Mouse (Mus musculus) heart, postnatal 25 days (tissue): Measurements from ENCODE around the gene Zfp865. TPM values are rescaled to one million over a fixed set of nuclear protein-coding genes. Genes with fewer than 3 reads are reported as not detected.
A peak's percentile ranks its signal among the peaks of the same experiment; 100 is the strongest.
"Not testable (repeated sequence)": the region's sequence is repeated elsewhere in the genome, so short reads cannot be mapped to it uniquely, and the experiment has no call there.

Experiments
- DNase-seq: peaks from one replicate; pipeline ENCODE4 v3.0.0; 2022; ENCODE audit warnings: low spot score
- intact Hi-C: fragments of 180-260 bp; cut with DNase I; formaldehyde crosslinking; loops from one replicate; pipeline ENCODE4 v1.15.1; 2025
- total RNA-seq, 2 experiments: library from RNA; stranded (reverse); gene quantifications; 2 replicates each; pipeline ENCODE4 v1.2.3; 2021

Zfp865 gene
- 10 to 100 TPM; 12.8 to 15.4 TPM for total RNA-seq

DNA sequence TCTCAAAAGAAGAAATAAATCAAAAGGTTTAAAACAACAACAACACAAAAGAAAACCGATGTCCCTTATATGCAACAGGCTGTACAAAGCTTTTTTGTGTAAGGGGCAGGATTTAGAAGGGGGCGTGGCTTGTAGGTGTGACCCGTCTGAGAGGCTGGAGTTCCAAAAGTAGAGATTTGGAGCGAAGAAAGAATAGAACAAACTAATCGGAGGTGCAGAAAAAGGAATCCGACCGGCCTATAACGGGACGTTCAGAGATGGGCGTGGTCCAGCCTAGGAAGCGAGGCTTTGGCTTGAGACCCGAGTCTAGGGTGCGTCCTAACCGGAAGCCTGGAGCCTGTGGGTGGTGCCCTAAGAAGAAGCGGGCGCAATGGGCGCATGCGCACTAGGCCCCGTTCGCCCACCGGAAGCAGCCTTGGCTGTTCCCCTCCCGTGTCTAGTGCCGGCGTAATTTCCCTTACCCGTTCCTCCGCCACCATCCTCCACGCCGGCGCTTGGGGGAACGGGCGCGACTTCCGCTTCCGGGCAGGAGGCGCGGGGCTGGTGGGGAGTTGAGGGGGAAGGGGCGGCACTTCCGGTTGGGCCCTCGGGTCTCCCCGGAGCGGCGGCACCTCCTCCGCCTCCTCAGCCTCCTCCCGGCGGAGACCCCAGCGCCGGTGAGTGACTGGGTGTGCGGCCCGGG lies at the start of gene Zfp865, which contains the start of gene Ccdc106:
Gene Zfp865, plus strand, starts transcription at position 377 of the 682 bp plus-strand sequence.
Gene Ccdc106, plus strand, starts transcription at position 554 of the 682 bp plus-strand sequence.
- peak; percentile 100 for DNase-seq
- intact Hi-C loops = loop anchor here (2.0 kb wide), 1 partner anchor 35 kb away; no protein-coding TSS in a partner anchor

- intact Hi-C loops = no loop called here
- DNase-seq = no peak
Observed at GRCm38 (mm10) chr7:4971068-4971467, 49.1 kb upstream of the Zfp865 start, which contains the start of gene Sbk3. Gene Sbk3, minus strand, starts transcription at chr7:4971168.

GRCm38 (mm10) chr7:4971710-4972109 lies 48.5 kb upstream of the Zfp865 start:
- no peak for DNase-seq
- intact Hi-C loops = no loop called here

- peak; percentile 70 for DNase-seq
Observed at GRCm38 (mm10) chr7:4972321-4973047, 47.7 kb upstream of the Zfp865 start.

DNA sequence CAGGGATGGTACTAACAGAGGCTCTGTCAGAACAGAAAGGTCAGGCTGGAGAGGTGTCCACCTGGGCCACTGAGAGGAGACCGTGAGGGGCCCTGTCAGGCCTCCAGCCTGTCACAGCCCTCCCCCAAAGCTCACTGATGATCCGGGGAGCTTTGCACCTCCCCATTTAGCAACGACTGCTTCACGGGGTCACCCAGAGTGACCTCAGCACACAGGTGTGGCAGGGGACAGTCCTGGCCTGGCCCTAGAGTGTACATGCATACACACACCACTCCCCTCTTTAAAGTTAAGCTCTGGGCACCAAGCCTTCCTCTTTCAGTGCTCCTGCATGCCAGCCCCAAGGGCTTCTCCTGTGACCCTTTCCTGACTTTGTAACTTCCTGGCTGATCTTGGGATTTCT lies 44.7 kb upstream of the Zfp865 start:
- intact Hi-C loops = no loop called here
- no peak for DNase-seq

More at GRCm38 (mm10) chr7:4972321-4973047, 47.7 kb upstream of the Zfp865 start:
- intact Hi-C loops = no loop called here

DNA sequence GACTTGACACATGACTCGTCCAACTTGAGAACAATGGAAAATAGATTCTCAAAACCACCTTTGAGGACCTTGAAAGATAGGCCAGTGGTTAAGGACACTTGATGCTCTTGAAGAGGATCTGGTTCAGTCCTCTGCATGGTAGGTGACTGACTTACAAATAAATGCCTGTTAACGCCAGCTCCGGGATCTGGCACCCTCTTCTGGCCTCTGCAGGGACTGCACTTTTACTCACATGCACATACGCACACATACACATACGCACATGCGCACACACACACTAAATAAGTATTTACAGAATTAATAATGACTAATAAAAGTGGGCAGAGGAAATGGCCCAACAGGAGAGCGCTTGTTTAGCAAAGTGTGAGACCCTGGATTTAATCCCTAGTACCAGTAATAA lies 43.3 kb upstream of the Zfp865 start:
- DNase-seq = no peak
- intact Hi-C loops = no loop called here

DNA sequence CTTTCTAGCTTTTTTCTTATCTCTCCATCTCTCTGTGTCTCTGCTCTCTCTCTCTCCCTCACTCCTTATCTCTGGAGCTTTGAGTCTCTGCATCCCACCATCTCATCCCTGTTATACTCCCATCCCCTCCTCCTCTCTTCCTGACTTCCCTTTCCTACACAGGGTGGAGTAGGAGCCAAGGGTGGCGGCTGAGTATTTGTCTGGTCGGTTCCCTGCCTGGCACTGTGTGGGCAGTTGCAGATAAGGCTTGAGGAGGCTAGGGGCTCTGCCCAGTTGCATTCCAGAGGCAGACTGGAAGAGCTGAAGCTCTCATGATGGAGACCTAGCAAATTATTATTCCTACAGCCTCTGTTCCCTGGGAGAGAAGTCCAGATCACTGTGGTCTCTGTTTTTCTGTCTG lies 31.9 kb upstream of the Zfp865 start:
- no peak for DNase-seq

GRCm38 (mm10) chr7:4993347-4993998 lies 26.7 kb upstream of the Zfp865 start:
- DNase-seq = no peak
- intact Hi-C loops = no loop called here

More for the DNA sequence above, 31.9 kb upstream of the Zfp865 start:
- intact Hi-C loops = no loop called here

GRCm38 (mm10) chr7:4993999-4994788 lies 26.0 kb upstream of the Zfp865 start:
- intact Hi-C loops = no loop called here
- DNase-seq = no peak

- intact Hi-C loops = loop anchor here (2.0 kb wide), 1 partner anchor 55 kb away; the partner anchor contains the start of gene Zfp580
- no peak for DNase-seq
Observed at GRCm38 (mm10) chr7:4995268-4996002, 24.7 kb upstream of the Zfp865 start.

DNA sequence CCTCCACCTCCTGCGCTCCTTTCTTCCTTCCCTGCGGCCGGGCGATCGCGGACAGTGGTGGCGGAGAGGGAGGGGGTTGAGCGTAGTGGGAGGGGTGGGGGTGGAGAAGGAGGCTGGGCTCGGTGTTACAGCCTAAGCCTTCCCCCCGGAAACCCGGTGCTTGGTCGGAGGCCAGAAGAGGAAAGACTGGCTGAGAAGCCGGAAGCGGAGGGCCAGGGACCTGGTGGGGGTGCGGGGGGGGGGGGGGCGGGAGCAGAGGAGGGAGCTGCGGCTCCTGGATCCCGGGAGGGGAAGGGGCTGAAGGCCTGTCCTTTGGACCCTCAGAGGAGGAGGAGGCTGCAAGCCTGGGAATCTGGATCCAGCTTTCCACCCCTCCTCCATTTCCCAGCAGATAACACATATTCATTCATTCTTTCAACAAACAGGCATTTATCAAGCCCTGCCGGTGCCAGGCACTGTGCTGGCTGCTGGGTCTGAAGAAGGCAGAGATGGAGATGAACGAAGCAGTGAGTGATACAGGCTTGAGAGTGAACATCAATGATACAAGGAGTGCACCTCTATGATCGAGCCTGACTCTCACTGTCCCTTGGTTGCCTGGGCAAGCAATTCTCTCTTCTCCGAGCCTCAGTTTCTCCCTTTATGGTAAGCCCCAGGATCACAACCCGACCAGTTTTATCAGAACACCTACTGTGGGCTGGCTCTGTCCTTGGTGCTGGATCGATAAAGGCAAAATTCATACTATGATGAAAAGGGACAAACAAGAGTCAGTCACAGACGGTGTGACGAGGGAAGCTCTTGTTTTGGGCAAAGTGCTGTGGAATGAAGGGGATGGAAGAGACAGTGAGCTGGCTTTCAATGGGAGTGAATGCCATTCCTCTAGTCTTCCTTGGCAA lies 23.9 kb upstream of the Zfp865 start, which contains the start of gene Zfp579:
Gene Zfp579, minus strand, starts transcription at position 156 of the 893 bp plus-strand sequence.
- intact Hi-C loops = loop anchor here (2.0 kb wide), 1 partner anchor 55 kb away; the partner anchor contains the start of gene Zfp580
- DNase-seq = peak; percentile 81

- intact Hi-C loops = loop anchor here (2.0 kb wide), 1 partner anchor 54 kb away; the partner anchor contains the start of gene Zfp580
- DNase-seq = no peak
Observed at GRCm38 (mm10) chr7:4996934-4997333, 23.2 kb upstream of the Zfp865 start.

DNA sequence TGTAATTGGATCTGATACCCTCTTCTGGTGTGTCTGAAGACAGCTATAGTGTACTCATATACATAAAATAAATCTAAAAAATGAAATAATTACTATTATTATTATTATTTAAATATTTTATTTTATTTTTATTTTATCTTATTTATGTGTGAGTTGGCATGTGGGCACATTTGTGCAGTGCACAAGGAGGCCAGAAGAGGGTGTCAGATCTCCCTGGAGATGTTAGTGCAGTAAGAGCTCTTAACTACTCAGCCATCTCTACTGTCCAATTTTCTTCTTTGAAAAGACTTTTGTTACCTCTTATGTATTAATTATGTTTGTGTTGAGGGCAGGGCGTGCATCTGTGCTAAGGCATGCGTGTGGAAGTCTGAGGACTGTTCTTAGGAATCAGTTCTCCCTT lies 20.3 kb upstream of the Zfp865 start:
- DNase-seq = no peak
- intact Hi-C loops = no loop called here

- intact Hi-C loops, DNase-seq: not testable (repeated sequence)
Observed at GRCm38 (mm10) chr7:5002876-5003275, 17.3 kb upstream of the Zfp865 start.

DNA sequence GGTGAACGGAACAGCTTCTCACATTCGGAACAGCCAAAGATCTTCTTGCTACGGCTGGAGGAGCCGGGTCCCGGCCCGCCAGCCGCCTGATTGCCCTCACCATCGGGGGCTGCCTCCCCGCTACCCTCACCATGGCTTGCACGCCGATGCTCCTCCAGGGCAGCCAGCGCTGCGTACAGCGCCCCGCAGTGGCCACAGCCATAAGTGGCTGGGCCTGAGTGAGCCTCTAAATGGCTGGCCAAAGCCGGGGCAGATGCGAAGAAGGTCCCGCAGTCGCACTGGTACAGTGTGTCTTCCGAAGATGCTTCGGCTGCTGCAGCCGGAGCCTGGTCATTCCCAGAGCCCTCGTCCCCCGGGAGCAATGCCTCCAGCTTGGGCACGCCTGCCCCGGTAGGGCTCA lies 11.9 kb upstream of the Zfp865 start:
- intact Hi-C loops = no loop called here

GRCm38 (mm10) chr7:5012681-5013513 lies 7.3 kb upstream of the Zfp865 start:
- intact Hi-C loops = loop anchor here (5.0 kb wide), 3 partner anchors 39 to 196 kb away; partner anchors contain the start of gene Zfp580

More for the DNA sequence above, 11.9 kb upstream of the Zfp865 start:
- DNase-seq = no peak

More at GRCm38 (mm10) chr7:5012681-5013513, 7.3 kb upstream of the Zfp865 start:
- no peak for DNase-seq
